Mouse (Mus musculus) megakaryocyte, embryonic 14.5 days (primary cell): ENCODE data around the gene Commd8.

Experiments used
- FLI1 ChIP-seq: IDR thresholded peaks from 2 replicates; pipeline ENCODE4 v1.6.1; 2012; ENCODE audit warnings: low read length, inconsistent platforms, mixed read lengths
- GATA1 ChIP-seq: IDR thresholded peaks from 3 replicates; pipeline ENCODE4 v1.6.1; 2012; ENCODE audit warnings: mixed read lengths, low read length, inconsistent platforms, borderline replicate concordance

DNA sequence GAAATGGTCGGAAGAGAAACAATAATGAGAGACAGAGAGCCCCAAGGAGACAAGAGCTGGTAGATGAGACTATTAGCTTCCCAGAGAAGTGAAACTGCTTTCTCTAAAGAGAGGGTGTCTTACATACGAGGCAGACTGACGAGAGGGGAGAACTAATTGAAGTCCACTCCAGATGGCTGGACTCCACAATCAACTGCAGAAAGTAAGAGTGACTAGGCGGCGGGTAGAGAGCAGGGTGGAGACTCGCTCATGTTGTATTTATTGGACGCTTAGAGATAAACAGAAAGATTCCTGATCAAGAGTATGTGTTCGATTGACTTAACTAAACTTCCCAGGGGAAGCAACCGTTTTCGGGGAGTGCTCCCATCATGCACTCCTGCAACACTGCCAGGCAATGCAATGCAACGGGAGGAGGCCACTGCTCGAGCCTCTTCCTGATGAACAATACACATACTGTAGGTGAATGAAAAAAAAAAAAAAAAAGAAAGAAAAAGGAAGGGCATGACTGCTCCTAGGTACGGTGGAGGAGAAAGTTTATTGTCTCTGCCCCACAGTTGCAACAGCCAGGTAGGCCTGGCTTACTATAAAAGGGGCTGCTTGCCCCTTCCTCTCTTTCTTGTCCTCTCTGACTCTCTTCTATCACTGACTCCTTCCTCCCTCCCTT is 16.6 kb upstream of the Commd8 start:
- TF ChIP-seq FLI1 (no peak), GATA1 (no peak)
